Comparison of ENCODE assay signal across 9 mouse cellular contexts in genomic region chr12:112155218-112156051, GRCm38 (mm10). TPM values are rescaled to one million over a fixed set of nuclear protein-coding genes. Genes with fewer than 3 reads are reported as not detected.
DNase-seq lines count a peak whose midpoint lies in the region; TF ChIP-seq lines count a peak whose summit lies in the region.
"Had no signal": no experiment of that assay in that cellular context is flagged by ENCODE, and none has a peak within 500 bp of the region (broad histone marks: within the 10 kb centered on the region; RNA-seq: fewer than 3 reads in every experiment).

No protein-coding gene starts in this region.

- TF ChIP-seq POLR2A in kidney, adult 2 months (IDR thresholded peaks at IDR 0.05; ENCODE audit: low read depth, low read length) = no peak
- no peak for TF ChIP-seq POLR2A in cerebellum, adult 2 months (IDR thresholded peaks at IDR 0.05; ENCODE audit: borderline replicate concordance, insufficient read depth, low read length)

- peak overlapping the region; percentile 56 for H3K27ac ChIP-seq in layer of hippocampus, adult 2 months
- peak overlapping the region; percentile 43 for H3K27ac ChIP-seq in kidney, adult 2 months (ENCODE audit: insufficient read depth, low read depth, low read length)
- no peak overlapping the region for H3K27ac ChIP-seq in cerebellum, adult 2 months (ENCODE audit: insufficient read depth, low read length)
- H3K27ac ChIP-seq: liver, embryonic 14.5 days had no signal

- WGBS in kidney, adult 2 months = 55% methylated on average over 16 of the region's 16 CpGs
- WGBS in cerebellum, adult 2 months = 39% methylated on average over 16 of the region's 16 CpGs

- H3K4me1 ChIP-seq in kidney, adult 2 months (ENCODE audit: control insufficient read depth, insufficient read depth, low read length) = peaks cover 19% of the 10 kb centered on the region
- H3K4me1 ChIP-seq in cerebellum, adult 2 months (ENCODE audit: control insufficient read depth, insufficient read depth, low read length) = no peaks in the 10 kb centered on the region

- H3K36me3 ChIP-seq in kidney, adult 2 months (ENCODE audit: control insufficient read depth, insufficient read depth, low read length) = no peaks in the 10 kb centered on the region

- no peak for DNase-seq in layer of hippocampus, adult 2 months (ENCODE audit: low spot score in 2 of 2)
- DNase-seq in layer of hippocampus, postnatal 14 days (ENCODE audit: low spot score in 2 of 2) = no peak
- peak; percentile 46 to 66 for DNase-seq in heart, adult 9 months (ENCODE audit: low spot score in 2 of 2)
- peak; percentile 77 for DNase-seq in kidney, adult 2 months
- peak; percentile 53 for DNase-seq in lung, postnatal 25 days (ENCODE audit: low spot score)
- DNase-seq in thymus, postnatal 10 days (ENCODE audit: low spot score in 2 of 2) = no peak
- no peak for DNase-seq in ovary, postnatal 10 days (ENCODE audit: low spot score)
- no peak for DNase-seq in cerebellum, adult 2 months

- H3K27me3 ChIP-seq in kidney, adult 2 months (replicated peaks; ENCODE audit: control insufficient read depth, insufficient read depth, low read length) = no peaks in the 10 kb centered on the region
- H3K27me3 ChIP-seq in cerebellum, adult 2 months (ENCODE audit: control insufficient read depth, insufficient read depth, low read length) = no peaks in the 10 kb centered on the region

- H3K4me3 ChIP-seq in layer of hippocampus, adult 2 months = no peak overlapping the region
- no peak overlapping the region for H3K4me3 ChIP-seq in kidney, adult 2 months (ENCODE audit: insufficient read depth, low read depth, low read length)
- H3K4me3 ChIP-seq in cerebellum, adult 2 months (replicated peaks; ENCODE audit: insufficient read depth, low read depth, low read length) = no peak overlapping the region

- no peak for TF ChIP-seq CTCF in layer of hippocampus, adult 2 months (conservative IDR thresholded peaks at IDR 0.05)
- TF ChIP-seq CTCF in kidney, adult 2 months (conservative IDR thresholded peaks at IDR 0.05; ENCODE audit: insufficient read depth, insufficient read length, low read depth, low read length) = no peak
- TF ChIP-seq CTCF in cerebellum, adult 2 months (IDR thresholded peaks at IDR 0.05; ENCODE audit: borderline replicate concordance, insufficient read depth, low read depth, low read length) = no peak

RNA-seq across cellular contexts. Expression of gene Kif26a, which starts 9.4 kb away (rescaled TPM):
- total RNA-seq in layer of hippocampus, adult 2 months (2021) = 1 to 10 TPM; 5.0 to 5.8 TPM
- total RNA-seq in layer of hippocampus, postnatal 14 days (2021) = 1 to 10 TPM; 7.0 to 8.9 TPM
- polyA plus RNA-seq in kidney, adult 2 months (2012; rRNA removed) = 3.8 and 4.2 TPM in 2 replicates
- polyA plus RNA-seq in cerebellum, adult 2 months (2012; rRNA removed) = 2.4 TPM in 2 replicates

RNA-seq across cellular contexts. Expression of gene Aspg, which starts 49.0 kb away (rescaled TPM):
- 1 to 10 TPM; 1.4 to 3.4 TPM for total RNA-seq in layer of hippocampus, adult 2 months (2021)
- 1 to 10 TPM; 4.2 to 4.7 TPM for total RNA-seq in layer of hippocampus, postnatal 14 days (2021)
- 39.2 and 52.5 TPM in 2 replicates for polyA plus RNA-seq in kidney, adult 2 months (2012; rRNA removed)
- polyA plus RNA-seq in cerebellum, adult 2 months (2012; rRNA removed) = 2.5 and 3.2 TPM in 2 replicates

Comparison
In these comparisons a context has a peak if more than half of its experiments do, and no peak if none do; other contexts are left out.
1. DNase-seq: peak in heart, adult 9 months (2 of 2), kidney, adult 2 months (single experiment) and lung, postnatal 25 days (single experiment); none in layer of hippocampus, adult 2 months (0 of 2), layer of hippocampus, postnatal 14 days (0 of 2), thymus, postnatal 10 days (0 of 2), ovary, postnatal 10 days (single experiment) and cerebellum, adult 2 months (0 of 2).